Mouse (Mus musculus): ENCODE results near the gene 1700017D01Rik. TPM values are rescaled to one million over a fixed set of nuclear protein-coding genes. Genes with fewer than 3 reads are reported as not detected.
"Not testable (repeated sequence)": the region's sequence is repeated elsewhere in the genome, so short reads cannot be mapped to it uniquely, and the experiment has no call there.

1700017D01Rik gene
- polyA plus RNA-seq (2016; fragmentation: Nextera tagmentation; extraction: Ambion mirVana), result not detected in 2 replicates

DNA sequence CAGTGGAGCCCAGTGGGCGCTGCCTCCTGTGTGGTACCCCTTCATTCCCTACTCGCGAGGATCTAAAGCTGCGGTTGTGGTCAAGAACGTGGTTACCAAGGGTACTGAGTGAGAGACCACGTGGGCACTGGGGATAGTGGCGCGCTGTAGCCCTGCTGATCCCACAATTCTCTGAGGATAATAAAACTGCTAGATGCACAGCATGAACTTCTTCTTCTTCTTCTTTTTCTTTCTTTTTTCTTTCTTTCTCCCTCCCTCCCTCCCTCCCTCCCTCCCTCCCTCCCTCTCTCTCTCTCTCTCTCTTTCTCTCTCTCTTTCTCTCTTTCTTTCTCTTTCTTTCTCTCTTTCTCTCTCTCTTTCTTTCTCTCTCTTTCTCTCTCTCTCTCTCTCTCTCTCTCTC, at the start of gene 1700017D01Rik:
Gene 1700017D01Rik, minus strand, starts transcription at position 101 of the 400 bp plus-strand sequence.
- H3K27me3 ChIP-seq (ENCODE audit: low read depth, poor library complexity, severe bottlenecking); H3K9me3 ChIP-seq (replicated peaks); H3K27ac ChIP-seq (replicated peaks); H3K36me3 ChIP-seq; H3K4me1 ChIP-seq; H3K4me3 ChIP-seq; DNase-seq (ENCODE audit: low spot score): not testable (repeated sequence)
- 85% methylated on average over 8 of the region's 8 CpGs for WGBS

DNA sequence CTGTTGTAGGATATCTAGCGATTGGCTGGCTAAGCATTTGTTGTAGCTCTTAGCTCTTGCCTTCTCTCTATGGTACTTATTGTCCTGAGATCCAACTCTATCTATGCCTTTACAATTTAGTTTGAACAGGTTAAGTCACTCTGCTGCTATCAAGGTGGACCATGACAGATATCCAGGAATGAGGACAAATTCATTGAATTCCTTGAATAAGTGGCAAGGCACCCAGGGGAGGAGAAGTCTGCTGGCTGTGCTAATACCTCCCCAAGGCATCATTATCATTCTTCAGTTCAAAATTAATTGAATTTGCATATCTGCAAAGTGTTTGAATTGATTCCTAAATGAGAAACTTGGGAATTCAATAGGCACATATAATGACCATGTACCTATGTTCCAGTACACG, 46.8 kb upstream of the 1700017D01Rik start:
- H3K4me1 ChIP-seq, result no peaks in the 10 kb centered on the region
- no peaks in the 10 kb centered on the region for H3K9me3 ChIP-seq (replicated peaks)
- H3K27me3 ChIP-seq (ENCODE audit: low read depth, poor library complexity, severe bottlenecking), result no peaks in the 10 kb centered on the region
- DNase-seq (ENCODE audit: low spot score), result no peak
- WGBS, result 76% methylated on average over 2 of the region's 2 CpGs
- no peaks in the 10 kb centered on the region for H3K36me3 ChIP-seq
- no peak overlapping the region for H3K4me3 ChIP-seq
- H3K27ac ChIP-seq (replicated peaks), result no peak overlapping the region

DNA sequence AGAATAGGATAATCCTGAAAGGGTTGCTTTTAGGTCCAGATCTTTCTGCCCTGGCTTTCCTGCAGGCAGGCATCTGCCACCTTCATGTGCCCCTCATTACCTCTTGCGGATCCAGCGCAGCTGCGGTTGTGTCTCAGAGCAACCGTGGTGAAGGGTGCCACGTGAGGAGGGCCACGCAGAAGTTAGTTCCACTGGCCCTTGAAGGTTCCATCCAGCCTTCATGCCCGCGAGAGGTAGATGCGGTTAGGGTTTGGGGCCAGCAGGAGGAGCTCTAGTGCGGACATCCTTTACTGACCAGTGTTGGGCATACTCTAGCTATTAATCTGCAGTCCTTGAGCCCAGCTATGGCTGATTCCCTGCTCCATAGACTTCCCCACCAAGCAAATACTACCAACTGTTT, 34.5 kb upstream of the 1700017D01Rik start, which contains the start of gene 1700025F22Rik:
Gene 1700025F22Rik, minus strand, starts transcription at position 149 of the 400 bp plus-strand sequence.
- DNase-seq (ENCODE audit: low spot score), result no peak
- Histone ChIP-seq H3K9me3 (replicated peaks) (no peaks in the 10 kb centered on the region), H3K4me1 (no peaks in the 10 kb centered on the region), H3K27me3 (ENCODE audit: low read depth, poor library complexity, severe bottlenecking) (no peaks in the 10 kb centered on the region), H3K36me3 (no peaks in the 10 kb centered on the region), H3K27ac (replicated peaks) (no peak within 1 kb of the TSS), H3K4me3 (no peak within 1 kb of the TSS)
- 34% methylated on average over 10 of the region's 10 CpGs for WGBS

DNA sequence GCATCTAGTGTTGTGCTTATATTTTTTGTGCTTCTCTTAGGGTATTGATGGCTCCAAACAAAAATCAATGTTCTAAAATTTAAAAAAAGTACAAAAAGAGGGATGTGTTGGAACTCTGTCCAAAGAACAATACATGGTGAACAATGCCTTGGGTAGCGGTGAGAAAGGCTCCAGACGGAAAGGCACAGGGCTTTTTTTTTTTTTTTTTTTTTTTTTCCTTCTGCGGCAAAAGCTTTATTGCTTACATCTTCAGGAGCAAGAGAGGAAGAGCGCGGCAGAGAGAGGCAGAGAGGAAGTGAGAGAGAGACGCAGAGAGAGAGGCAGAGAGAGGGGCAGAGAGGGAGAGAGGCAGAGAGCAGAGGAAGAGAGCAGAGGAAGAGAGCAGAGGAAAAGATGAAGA, 27.2 kb upstream of the 1700017D01Rik start:
- H3K9me3 ChIP-seq (replicated peaks); H3K4me1 ChIP-seq; DNase-seq (ENCODE audit: low spot score); H3K27me3 ChIP-seq (ENCODE audit: low read depth, poor library complexity, severe bottlenecking); H3K4me3 ChIP-seq; H3K36me3 ChIP-seq; H3K27ac ChIP-seq (replicated peaks): not testable (repeated sequence)
- 84% methylated on average over 6 of the region's 6 CpGs for WGBS

DNA sequence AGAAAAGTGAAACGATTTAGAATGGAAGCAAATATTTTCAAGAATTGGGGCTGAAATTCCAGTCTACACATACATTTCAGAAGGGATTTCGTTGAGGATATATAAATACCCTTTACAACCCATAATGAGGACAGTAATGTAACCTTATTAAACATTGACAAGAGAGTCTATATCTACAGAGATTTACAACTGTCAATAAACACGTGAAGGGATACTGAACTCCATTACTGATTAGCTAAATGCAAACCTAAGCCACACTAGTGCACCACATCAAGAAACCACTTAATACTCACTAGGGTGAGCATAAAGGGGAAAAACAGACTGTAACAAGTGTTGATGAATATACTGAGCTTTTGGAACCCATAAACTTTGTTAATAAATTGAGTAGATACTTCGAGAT, 4.7 kb upstream of the 1700017D01Rik start:
- DNase-seq (ENCODE audit: low spot score), result no peak
- no peak overlapping the region for H3K4me3 ChIP-seq
- no peaks in the 10 kb centered on the region for H3K9me3 ChIP-seq (replicated peaks)
- no peaks in the 10 kb centered on the region for H3K27me3 ChIP-seq (ENCODE audit: low read depth, poor library complexity, severe bottlenecking)
- H3K4me1 ChIP-seq, result no peaks in the 10 kb centered on the region
- H3K36me3 ChIP-seq, result no peaks in the 10 kb centered on the region
- 78% methylated on average over 4 of the region's 4 CpGs for WGBS
- no peak overlapping the region for H3K27ac ChIP-seq (replicated peaks)

DNA sequence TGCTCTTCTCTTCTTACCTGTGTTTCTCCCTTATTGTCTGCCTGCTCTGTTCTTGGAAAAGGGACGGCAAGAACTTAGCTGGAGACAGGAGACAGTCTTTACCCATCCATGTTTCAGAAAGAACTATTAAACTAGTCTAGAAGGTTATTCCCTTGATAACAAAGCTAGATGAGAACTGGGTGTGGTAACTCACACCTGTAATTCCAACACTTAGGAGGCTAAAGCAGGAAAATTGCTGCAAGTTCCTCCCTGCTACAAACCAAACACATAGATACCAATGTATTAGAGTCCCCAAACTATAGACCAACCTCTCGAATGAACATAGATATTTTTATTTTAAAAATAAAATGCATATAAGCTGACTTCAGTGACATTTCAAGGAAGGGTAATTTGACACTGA, 4.2 kb upstream of the 1700017D01Rik start:
- no peaks in the 10 kb centered on the region for H3K9me3 ChIP-seq (replicated peaks)
- no peak for DNase-seq (ENCODE audit: low spot score)
- 91% methylated on average over 2 of the region's 2 CpGs for WGBS
- no peaks in the 10 kb centered on the region for H3K36me3 ChIP-seq
- H3K4me3 ChIP-seq, result no peak overlapping the region
- no peaks in the 10 kb centered on the region for H3K4me1 ChIP-seq
- no peaks in the 10 kb centered on the region for H3K27me3 ChIP-seq (ENCODE audit: low read depth, poor library complexity, severe bottlenecking)
- H3K27ac ChIP-seq (replicated peaks), result no peak overlapping the region

DNA sequence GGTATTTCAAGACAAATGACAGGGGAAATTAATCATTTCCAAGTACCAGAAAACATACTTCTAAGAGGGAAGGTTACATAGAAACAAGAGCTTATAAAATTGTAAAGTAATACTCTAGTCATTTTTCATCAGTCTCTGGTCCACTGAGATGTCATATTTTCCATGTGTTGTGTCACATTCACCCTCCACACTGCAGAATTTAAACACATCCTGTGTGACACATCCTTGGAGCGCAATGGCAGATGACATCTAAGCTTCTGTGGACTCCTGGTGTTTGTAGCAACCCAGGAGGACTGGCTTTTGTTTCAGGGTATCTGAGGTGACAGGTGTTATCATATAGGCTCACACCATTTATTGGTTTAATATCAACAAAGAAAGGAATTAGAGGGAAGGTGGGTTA, 974 bp downstream of the 1700017D01Rik start:
- Histone ChIP-seq H3K4me1 (no peaks in the 10 kb centered on the region), H3K27me3 (ENCODE audit: low read depth, poor library complexity, severe bottlenecking) (no peaks in the 10 kb centered on the region), H3K4me3 (no peak overlapping the region), H3K36me3 (no peaks in the 10 kb centered on the region), H3K9me3 (replicated peaks) (peaks cover 3% of the 10 kb centered on the region), H3K27ac (replicated peaks) (no peak overlapping the region)
- DNase-seq (ENCODE audit: low spot score), result no peak
- WGBS, result 91% methylated on average over 1 of the region's 1 CpGs

DNA sequence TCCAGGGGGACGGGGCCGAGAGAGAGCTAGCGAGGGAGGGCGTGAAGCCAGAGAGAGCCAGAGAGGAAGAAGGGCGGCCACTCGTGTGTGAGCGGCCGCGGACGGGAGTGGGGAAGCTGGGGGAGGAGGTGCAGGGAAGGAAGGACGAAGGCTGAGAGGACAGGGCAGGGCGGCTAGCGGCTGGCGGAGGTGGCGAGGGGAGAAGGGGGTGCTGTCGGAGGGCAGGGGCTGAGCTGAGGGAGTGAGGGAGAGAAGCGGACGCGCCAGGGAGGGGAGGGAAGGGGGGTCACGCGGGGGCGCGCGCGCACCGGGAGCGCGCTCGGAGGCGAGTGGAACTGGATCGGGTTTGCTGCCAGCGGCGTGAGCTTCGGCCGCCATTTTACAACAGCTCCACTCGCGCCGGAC, 9.7 kb downstream of the 1700017D01Rik start:
- H3K27me3 ChIP-seq (ENCODE audit: low read depth, poor library complexity, severe bottlenecking); H3K36me3 ChIP-seq; H3K4me1 ChIP-seq: not testable (repeated sequence)
- peaks cover 11% of the 10 kb centered on the region for H3K9me3 ChIP-seq (replicated peaks)
- H3K27ac ChIP-seq (replicated peaks), result peak overlapping the region; percentile 74
- 4% methylated on average over 18 of the region's 38 CpGs for WGBS
- H3K4me3 ChIP-seq, result peak overlapping the region; percentile 50
- peak; percentile 41 for DNase-seq (ENCODE audit: low spot score)

DNA sequence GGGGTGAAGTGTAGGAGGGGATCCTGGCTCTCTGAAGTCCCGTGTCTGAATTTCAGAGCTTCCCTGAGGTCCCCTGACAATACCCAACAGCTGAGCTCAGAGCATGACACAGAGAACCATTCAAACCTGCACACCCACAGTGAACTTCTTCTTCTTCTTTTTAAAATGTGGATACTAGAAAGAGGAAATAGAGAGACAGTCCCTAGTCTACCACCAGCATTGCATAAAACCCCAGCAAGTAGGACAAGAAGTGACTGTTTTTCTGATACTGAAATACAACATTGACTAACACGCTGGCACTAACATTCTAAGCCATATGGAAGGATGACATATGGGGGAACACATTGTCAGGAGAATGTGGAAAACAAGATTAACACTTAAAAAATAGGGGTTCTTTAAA, 11.3 kb downstream of the 1700017D01Rik start:
- Histone ChIP-seq H3K4me1 (no peaks in the 10 kb centered on the region), H3K27me3 (ENCODE audit: low read depth, poor library complexity, severe bottlenecking) (peaks cover 8% of the 10 kb centered on the region), H3K27ac (replicated peaks) (no peak overlapping the region), H3K9me3 (replicated peaks) (peaks cover 4% of the 10 kb centered on the region; the same call in 1 of the 2 replicates), H3K36me3 (no peaks in the 10 kb centered on the region), H3K4me3 (no peak overlapping the region)
- no peak for DNase-seq (ENCODE audit: low spot score)
- WGBS, result 83% methylated on average over 2 of the region's 2 CpGs

DNA sequence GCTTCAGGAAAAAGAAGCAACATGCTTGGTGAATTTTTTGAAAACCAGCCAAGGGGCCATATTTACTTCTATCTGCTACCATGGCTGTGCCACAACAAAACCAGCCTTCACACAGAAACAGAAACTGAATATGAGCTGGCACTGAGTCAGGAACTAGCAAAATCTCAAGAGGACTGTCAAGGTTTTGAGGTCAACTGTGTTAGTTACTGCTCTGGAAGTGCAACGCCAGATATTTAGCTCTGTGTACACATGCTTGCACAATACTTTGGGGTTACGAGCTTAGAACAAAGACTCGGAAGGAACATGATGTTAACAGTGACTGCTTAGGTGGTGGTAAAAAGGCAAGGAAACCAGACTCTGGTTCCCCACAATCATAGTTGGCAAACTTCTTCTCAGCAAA, 22.9 kb downstream of the 1700017D01Rik start:
- no peak overlapping the region for H3K4me3 ChIP-seq
- WGBS, result 90% methylated on average over 3 of the region's 3 CpGs
- H3K4me1 ChIP-seq, result no peaks in the 10 kb centered on the region
- no peak overlapping the region for H3K27ac ChIP-seq (replicated peaks)
- H3K9me3 ChIP-seq (replicated peaks), result no peaks in the 10 kb centered on the region
- H3K36me3 ChIP-seq, result no peaks in the 10 kb centered on the region
- DNase-seq (ENCODE audit: low spot score), result no peak
- no peaks in the 10 kb centered on the region for H3K27me3 ChIP-seq (ENCODE audit: low read depth, poor library complexity, severe bottlenecking)

DNA sequence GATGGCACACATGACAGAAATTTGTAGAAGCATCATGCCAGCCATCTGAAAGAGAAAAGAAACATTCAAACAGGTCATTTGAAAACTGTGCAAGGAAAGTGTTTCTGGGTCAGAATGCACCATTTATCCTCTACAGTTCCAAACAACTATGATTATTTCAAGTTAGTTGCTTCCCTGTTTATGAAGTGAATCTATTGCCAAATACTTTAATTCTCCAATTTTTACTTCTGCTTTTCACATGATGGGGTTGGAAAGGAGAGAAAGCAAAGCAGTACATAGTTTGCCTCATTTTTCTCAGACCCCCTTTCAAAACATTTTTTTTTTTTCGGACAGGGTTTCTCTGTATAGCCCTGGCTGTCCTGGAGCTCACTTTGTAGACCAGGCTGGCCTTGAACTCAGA, 28.8 kb downstream of the 1700017D01Rik start:
- H3K4me3 ChIP-seq, result no peak overlapping the region
- WGBS, result 93% methylated on average over 1 of the region's 1 CpGs
- no peaks in the 10 kb centered on the region for H3K36me3 ChIP-seq
- no peak for DNase-seq (ENCODE audit: low spot score)
- no peaks in the 10 kb centered on the region for H3K4me1 ChIP-seq
- H3K27ac ChIP-seq (replicated peaks), result no peak overlapping the region
- no peaks in the 10 kb centered on the region for H3K9me3 ChIP-seq (replicated peaks)
- H3K27me3 ChIP-seq (ENCODE audit: low read depth, poor library complexity, severe bottlenecking), result no peaks in the 10 kb centered on the region

DNA sequence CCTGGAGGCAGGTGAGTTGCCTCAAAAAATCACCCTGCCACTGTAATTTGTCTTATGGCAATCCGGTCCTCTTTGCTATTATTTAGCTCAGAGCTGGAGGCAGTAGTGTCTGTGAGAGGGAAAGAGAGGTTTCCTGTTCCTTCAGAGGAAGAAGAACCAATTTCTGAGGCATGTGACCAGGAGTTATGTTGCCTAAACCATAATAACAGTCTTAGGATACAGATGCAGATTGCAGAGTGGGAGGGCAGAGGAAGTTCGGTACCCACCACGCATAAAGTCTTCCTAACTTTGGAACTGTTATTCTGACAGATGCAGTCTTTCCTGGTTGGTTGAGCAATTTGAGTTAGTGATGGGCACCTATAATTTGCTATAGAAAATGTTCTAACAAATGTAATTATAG, 32.3 kb downstream of the 1700017D01Rik start:
- Histone ChIP-seq H3K27ac (replicated peaks) (no peak overlapping the region), H3K9me3 (replicated peaks) (no peaks in the 10 kb centered on the region), H3K27me3 (ENCODE audit: low read depth, poor library complexity, severe bottlenecking) (peaks cover 8% of the 10 kb centered on the region), H3K36me3 (no peaks in the 10 kb centered on the region), H3K4me1 (no peaks in the 10 kb centered on the region), H3K4me3 (no peak overlapping the region)
- DNase-seq (ENCODE audit: low spot score), result no peak
- 80% methylated on average over 3 of the region's 3 CpGs for WGBS

DNA sequence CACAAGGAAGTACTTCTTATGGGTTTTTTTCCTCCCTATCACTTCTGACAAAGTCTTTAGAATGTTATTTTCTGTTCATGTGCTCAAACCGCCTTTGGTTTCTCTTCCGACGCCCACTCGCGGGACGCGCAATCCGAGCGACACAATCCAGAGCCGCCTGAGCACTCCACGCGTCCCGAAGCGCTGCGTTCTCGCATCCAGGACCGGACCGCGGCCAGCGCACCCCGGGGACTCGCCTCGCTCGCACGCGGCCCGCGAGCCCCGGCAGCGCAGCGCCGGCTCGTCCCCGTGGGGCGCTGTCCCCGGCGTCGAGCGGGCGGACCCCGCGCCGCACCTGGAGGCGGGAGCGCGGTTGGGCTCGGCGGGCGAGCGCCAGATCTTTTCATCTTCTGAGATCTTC, 38.5 kb downstream of the 1700017D01Rik start:
- DNase-seq (ENCODE audit: low spot score), result peak; percentile 15
- not testable (repeated sequence) for H3K9me3 ChIP-seq (replicated peaks); H3K4me1 ChIP-seq; H3K36me3 ChIP-seq; H3K27ac ChIP-seq (replicated peaks)
- 6% methylated on average over 50 of the region's 50 CpGs for WGBS
- H3K27me3 ChIP-seq (ENCODE audit: low read depth, poor library complexity, severe bottlenecking), result peaks cover 35% of the 10 kb centered on the region
- peak overlapping the region; percentile 47 for H3K4me3 ChIP-seq

DNA sequence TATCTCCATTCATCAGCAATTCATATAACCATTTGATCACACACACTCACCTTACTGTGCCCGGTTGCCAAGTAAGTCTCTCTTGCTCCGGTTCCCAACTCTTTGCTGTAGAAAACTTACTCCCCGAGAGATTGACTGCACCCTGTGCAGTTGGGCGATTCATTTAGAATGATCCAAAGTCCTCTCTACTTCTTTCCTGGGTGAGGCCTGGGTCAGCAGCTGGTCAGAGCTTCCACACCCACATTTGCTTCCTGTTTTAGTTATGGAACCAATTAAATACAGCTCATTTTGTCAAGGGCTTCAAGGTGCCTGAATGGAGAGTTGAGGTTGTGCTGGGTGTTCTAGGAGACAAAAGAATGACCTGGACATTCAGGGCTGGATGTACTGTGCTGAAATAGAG, 49.7 kb downstream of the 1700017D01Rik start, which contains the start of gene Ms4a8a:
Gene Ms4a8a, minus strand, starts transcription at position 169 of the 400 bp plus-strand sequence.
- H3K4me1 ChIP-seq, result no peaks in the 10 kb centered on the region
- H3K27me3 ChIP-seq (ENCODE audit: low read depth, poor library complexity, severe bottlenecking), result no peaks in the 10 kb centered on the region
- no peak within 1 kb of the TSS for H3K27ac ChIP-seq (replicated peaks)
- no peak within 1 kb of the TSS for H3K4me3 ChIP-seq
- 83% methylated on average over 4 of the region's 4 CpGs for WGBS
- H3K9me3 ChIP-seq (replicated peaks), result no peaks in the 10 kb centered on the region
- H3K36me3 ChIP-seq, result no peaks in the 10 kb centered on the region
- no peak for DNase-seq (ENCODE audit: low spot score)
